Mouse (Mus musculus): ENCODE results near the gene Serpinf1.

- TF ChIP-seq POLR2A (IDR thresholded peaks at IDR 0.05; ENCODE audit: borderline replicate concordance, extremely low read depth, insufficient read depth, insufficient read length, poor library complexity, severe bottlenecking) = no peak
- TF ChIP-seq CTCF (IDR thresholded peaks at IDR 0.05; ENCODE audit: borderline replicate concordance, extremely low read depth, insufficient read depth, insufficient read length) = no peak
Observed at GRCm38 (mm10) chr11:75469261-75469660, 46.8 kb upstream of the Serpinf1 start.

Data from brain, embryonic 14.5 days (tissue).